Mouse (Mus musculus) neural tube, embryonic 12.5 days (tissue): ENCODE results near the gene Omd. TPM values are rescaled to one million over a fixed set of nuclear protein-coding genes. Genes with fewer than 3 reads are reported as not detected.

Source experiments
- ATAC-seq: fragments of 200-750 bp; cut with Nextera tagmentation; 2 replicates; pipeline ENCODE4 v1.8.0; 2017; ENCODE audit warnings: low read depth, mild to moderate bottlenecking, moderate TSS enrichment, moderate library complexity; ENCODE audit not compliant: low FRiP score
- H3K27ac ChIP-seq: fragments of 300-500 bp; sonication (generic); 2 replicates; pipeline ENCODE4 v1.5.1; 2016
- H3K27me3 ChIP-seq: fragments of 300-500 bp; sonication (generic); replicated peaks from 2 replicates; pipeline ENCODE4 v1.6.1; 2016; ENCODE audit warnings: mild to moderate bottlenecking
- H3K36me3 ChIP-seq: fragments of 300-500 bp; sonication (generic); 2 replicates; pipeline ENCODE4 v1.6.1; 2016; ENCODE audit warnings: mild to moderate bottlenecking
- H3K4me1 ChIP-seq: fragments of 300-500 bp; sonication (generic); 2 replicates; pipeline ENCODE4 v1.6.1; 2016
- H3K4me2 ChIP-seq: fragments of 300-500 bp; sonication (generic); replicated peaks from 2 replicates; pipeline ENCODE4 v1.6.1; 2016; ENCODE audit warnings: mild to moderate bottlenecking
- H3K4me3 ChIP-seq: fragments of 300-500 bp; sonication (generic); 2 replicates; pipeline ENCODE4 v1.5.1; 2016
- H3K9ac ChIP-seq: fragments of 300-500 bp; sonication (generic); 2 replicates; pipeline ENCODE4 v1.6.1; 2016; ENCODE audit warnings: mild to moderate bottlenecking
- H3K9me3 ChIP-seq: fragments of 300-500 bp; sonication (generic); 2 replicates; pipeline ENCODE4 v1.6.1; 2016; ENCODE audit warnings: mild to moderate bottlenecking
- WGBS: fragments of 180-500 bp; shearing (Covaris S2); methylation state at CpG from one replicate; pipeline ENCODE4 v1.1.7; 2016; 5-methylcytosine and 5-hydroxymethylcytosine counted together
- polyA plus RNA-seq: library from polyadenylated mRNA; unstranded; fragments of >200 nt; fragmentation: Nextera tagmentation; extraction: Ambion mirVana; gene quantifications from 2 replicates; pipeline ENCODE4 v1.2.1, GENCODE M21; 2016

Omd gene
- polyA plus RNA-seq, result 0.35 and 0.42 TPM in 2 replicates

- H3K4me1 ChIP-seq, result no peaks in the 10 kb centered on the region
- no peak for ATAC-seq
- WGBS, result 82% methylated on average over 8 of the region's 8 CpGs
- H3K27ac ChIP-seq, result no peak within 1 kb of the TSS
- no peaks in the 10 kb centered on the region for H3K36me3 ChIP-seq
- H3K9me3 ChIP-seq, result no peaks in the 10 kb centered on the region
- H3K9ac ChIP-seq, result no peak within 1 kb of the TSS
- no peak within 1 kb of the TSS for H3K4me2 ChIP-seq
- H3K4me3 ChIP-seq, result no peak within 1 kb of the TSS
- H3K27me3 ChIP-seq, result no peaks in the 10 kb centered on the region
Measured at GRCm38 (mm10) chr13:49581541-49582530, at the start of gene Omd. Omd (plus strand) TSS chr13:49582462.

GRCm38 (mm10) chr13:49536946-49537345, 45.3 kb upstream of the Omd start:
- 96% methylated on average over 1 of the region's 1 CpGs for WGBS
- Histone ChIP-seq H3K9ac (no peak overlapping the region), H3K36me3 (no peaks in the 10 kb centered on the region), H3K27me3 (no peaks in the 10 kb centered on the region), H3K27ac (no peak overlapping the region), H3K4me3 (no peak overlapping the region), H3K4me1 (no peaks in the 10 kb centered on the region), H3K9me3 (no peaks in the 10 kb centered on the region), H3K4me2 (no peak overlapping the region)
- no peak for ATAC-seq

- Histone ChIP-seq H3K4me2 (no peak overlapping the region), H3K27ac (no peak overlapping the region), H3K36me3 (no peaks in the 10 kb centered on the region), H3K27me3 (no peaks in the 10 kb centered on the region), H3K9me3 (no peaks in the 10 kb centered on the region), H3K4me1 (no peaks in the 10 kb centered on the region), H3K4me3 (no peak overlapping the region), H3K9ac (no peak overlapping the region)
- WGBS, result 94% methylated on average over 1 of the region's 1 CpGs
- no peak for ATAC-seq
Measured at GRCm38 (mm10) chr13:49538693-49539092, 43.6 kb upstream of the Omd start.

- no peaks in the 10 kb centered on the region for H3K36me3 ChIP-seq
- H3K9ac ChIP-seq, result no peak within 1 kb of the TSS
- H3K27ac ChIP-seq, result no peak within 1 kb of the TSS
- H3K4me3 ChIP-seq, result no peak within 1 kb of the TSS
- no peak for ATAC-seq
- H3K4me2 ChIP-seq, result no peak within 1 kb of the TSS
- no peaks in the 10 kb centered on the region for H3K9me3 ChIP-seq
- WGBS, result 88% methylated on average over 3 of the region's 3 CpGs
- no peaks in the 10 kb centered on the region for H3K4me1 ChIP-seq
- H3K27me3 ChIP-seq, result no peaks in the 10 kb centered on the region
Measured at GRCm38 (mm10) chr13:49544279-49544678, 38.0 kb upstream of the Omd start, which contains the start of gene Aspn. Aspn (plus strand) TSS chr13:49544443.

- Histone ChIP-seq H3K9ac (no peak overlapping the region), H3K4me2 (no peak overlapping the region), H3K36me3 (no peaks in the 10 kb centered on the region), H3K4me1 (no peaks in the 10 kb centered on the region), H3K9me3 (no peaks in the 10 kb centered on the region), H3K4me3 (no peak overlapping the region), H3K27me3 (no peaks in the 10 kb centered on the region), H3K27ac (no peak overlapping the region)
- WGBS, result 79% methylated on average over 3 of the region's 3 CpGs
- ATAC-seq, result no peak
Measured at GRCm38 (mm10) chr13:49545646-49546045, 36.6 kb upstream of the Omd start.

- 78% methylated on average over 1 of the region's 1 CpGs for WGBS
- H3K9me3 ChIP-seq, result no peaks in the 10 kb centered on the region
- no peaks in the 10 kb centered on the region for H3K27me3 ChIP-seq
- no peak overlapping the region for H3K27ac ChIP-seq
- H3K36me3 ChIP-seq, result no peaks in the 10 kb centered on the region
- no peak overlapping the region for H3K4me3 ChIP-seq
- H3K9ac ChIP-seq, result no peak overlapping the region
- ATAC-seq, result no peak
- no peaks in the 10 kb centered on the region for H3K4me1 ChIP-seq
- no peak overlapping the region for H3K4me2 ChIP-seq
Measured at GRCm38 (mm10) chr13:49546517-49546916, 35.7 kb upstream of the Omd start.

GRCm38 (mm10) chr13:49547563-49548150, 34.6 kb upstream of the Omd start:
- Histone ChIP-seq H3K27ac (no peak overlapping the region), H3K27me3 (no peaks in the 10 kb centered on the region), H3K4me3 (no peak overlapping the region), H3K4me2 (no peak overlapping the region), H3K9ac (no peak overlapping the region), H3K9me3 (no peaks in the 10 kb centered on the region), H3K36me3 (no peaks in the 10 kb centered on the region), H3K4me1 (no peaks in the 10 kb centered on the region)
- 93% methylated on average over 1 of the region's 1 CpGs for WGBS
- no peak for ATAC-seq

- Histone ChIP-seq H3K4me3 (no peak overlapping the region), H3K27me3 (no peaks in the 10 kb centered on the region), H3K9ac (no peak overlapping the region), H3K4me1 (no peaks in the 10 kb centered on the region), H3K36me3 (no peaks in the 10 kb centered on the region), H3K27ac (no peak overlapping the region), H3K9me3 (no peaks in the 10 kb centered on the region), H3K4me2 (no peak overlapping the region)
- no peak for ATAC-seq
- 96% methylated on average over 3 of the region's 3 CpGs for WGBS
Measured at GRCm38 (mm10) chr13:49549616-49550015, 32.6 kb upstream of the Omd start.

GRCm38 (mm10) chr13:49554519-49554918, 27.7 kb upstream of the Omd start:
- Histone ChIP-seq H3K27me3 (no peaks in the 10 kb centered on the region), H3K4me2 (no peak overlapping the region), H3K4me1 (no peaks in the 10 kb centered on the region), H3K9me3 (no peaks in the 10 kb centered on the region), H3K36me3 (no peaks in the 10 kb centered on the region), H3K9ac (no peak overlapping the region), H3K27ac (no peak overlapping the region), H3K4me3 (no peak overlapping the region)
- no peak for ATAC-seq
- WGBS, result 86% methylated on average over 5 of the region's 5 CpGs

GRCm38 (mm10) chr13:49556203-49556602, 26.1 kb upstream of the Omd start:
- H3K27me3 ChIP-seq, result no peaks in the 10 kb centered on the region
- H3K4me2 ChIP-seq, result no peak overlapping the region
- H3K27ac ChIP-seq, result no peak overlapping the region
- no peaks in the 10 kb centered on the region for H3K4me1 ChIP-seq
- 92% methylated on average over 1 of the region's 1 CpGs for WGBS
- no peak overlapping the region for H3K4me3 ChIP-seq
- no peaks in the 10 kb centered on the region for H3K9me3 ChIP-seq
- no peak for ATAC-seq
- H3K36me3 ChIP-seq, result no peaks in the 10 kb centered on the region
- no peak overlapping the region for H3K9ac ChIP-seq

- H3K4me2 ChIP-seq, result no peak overlapping the region
- no peak overlapping the region for H3K9ac ChIP-seq
- no peak overlapping the region for H3K4me3 ChIP-seq
- no peaks in the 10 kb centered on the region for H3K4me1 ChIP-seq
- H3K36me3 ChIP-seq, result no peaks in the 10 kb centered on the region
- 63% methylated on average over 1 of the region's 1 CpGs for WGBS
- H3K27me3 ChIP-seq, result no peaks in the 10 kb centered on the region
- no peak for ATAC-seq
- H3K27ac ChIP-seq, result no peak overlapping the region
- no peaks in the 10 kb centered on the region for H3K9me3 ChIP-seq
Measured at GRCm38 (mm10) chr13:49556924-49557323, 25.3 kb upstream of the Omd start.

GRCm38 (mm10) chr13:49559185-49559584, 23.1 kb upstream of the Omd start:
- Histone ChIP-seq H3K9me3 (no peaks in the 10 kb centered on the region), H3K27me3 (no peaks in the 10 kb centered on the region), H3K4me3 (no peak overlapping the region), H3K4me2 (no peak overlapping the region), H3K9ac (no peak overlapping the region), H3K36me3 (no peaks in the 10 kb centered on the region), H3K27ac (no peak overlapping the region), H3K4me1 (no peaks in the 10 kb centered on the region)
- no peak for ATAC-seq
- WGBS, result 42% methylated on average over 2 of the region's 2 CpGs
